Mouse (Mus musculus) liver, adult 2 months (tissue): ENCODE data around the gene Maml3.

Experiments used
- CTCF ChIP-seq: fragments of 200-500 bp; IDR thresholded peaks from 2 replicates; pipeline ENCODE4 v1.5.1; 2011; ENCODE audit warnings: low read depth, low read length, control low read depth
- POLR2A ChIP-seq: fragments of 200-500 bp; IDR thresholded peaks from 2 replicates; pipeline ENCODE4 v1.6.1; 2011; ENCODE audit warnings: low read length, control low read depth; ENCODE audit not compliant: insufficient read depth; ENCODE audit errors: extremely low read depth

- TF ChIP-seq CTCF (no peak), POLR2A (no peak)
Measured at GRCm38 (mm10) chr3:52029661-52030081, 75.2 kb downstream of the Maml3 start.
